Mouse (Mus musculus) cortical plate, adult 2 months (tissue): ENCODE results near the gene Mgp. TPM values are rescaled to one million over a fixed set of nuclear protein-coding genes. Genes with fewer than 3 reads are reported as not detected.
A peak's percentile ranks its signal among the peaks of the same experiment; 100 is the strongest.

ENCODE experiments used
- H3K27ac ChIP-seq: fragments of 200-500 bp; 2 replicates; pipeline ENCODE4 v1.5.1; 2012; ENCODE audit warnings: low read length, control low read depth, inconsistent platforms; ENCODE audit not compliant: insufficient read depth
- H3K4me1 ChIP-seq: fragments of 200-500 bp; 2 replicates; pipeline ENCODE4 v1.6.1; 2011; ENCODE audit warnings: low read length; ENCODE audit not compliant: control insufficient read depth, insufficient read depth
- H3K4me3 ChIP-seq: fragments of 200-500 bp; 2 replicates; pipeline ENCODE4 v1.5.1; 2011; ENCODE audit warnings: mild to moderate bottlenecking, low read length, control low read depth; ENCODE audit not compliant: insufficient read depth
- CTCF ChIP-seq: fragments of 200-500 bp; IDR thresholded peaks from 2 replicates; pipeline ENCODE4 v1.5.1; 2011; ENCODE audit warnings: mild to moderate bottlenecking, control low read depth, low read length; ENCODE audit not compliant: insufficient read depth; ENCODE audit errors: extremely low read depth
- POLR2A ChIP-seq: fragments of 200-500 bp; IDR thresholded peaks from 2 replicates; pipeline ENCODE4 v1.6.1; 2011; ENCODE audit warnings: mild to moderate bottlenecking, low read length, control low read depth; ENCODE audit not compliant: insufficient read depth; ENCODE audit errors: extremely low read depth
- polyA plus RNA-seq: library from polyadenylated mRNA; depleted of rRNA; stranded (reverse); fragments of >200 nt; gene quantifications from 2 replicates; pipeline ENCODE4 v1.2.3, GENCODE M21; 2012

Gene Mgp
- polyA plus RNA-seq, 1 experiment: 207 TPM

DNA sequence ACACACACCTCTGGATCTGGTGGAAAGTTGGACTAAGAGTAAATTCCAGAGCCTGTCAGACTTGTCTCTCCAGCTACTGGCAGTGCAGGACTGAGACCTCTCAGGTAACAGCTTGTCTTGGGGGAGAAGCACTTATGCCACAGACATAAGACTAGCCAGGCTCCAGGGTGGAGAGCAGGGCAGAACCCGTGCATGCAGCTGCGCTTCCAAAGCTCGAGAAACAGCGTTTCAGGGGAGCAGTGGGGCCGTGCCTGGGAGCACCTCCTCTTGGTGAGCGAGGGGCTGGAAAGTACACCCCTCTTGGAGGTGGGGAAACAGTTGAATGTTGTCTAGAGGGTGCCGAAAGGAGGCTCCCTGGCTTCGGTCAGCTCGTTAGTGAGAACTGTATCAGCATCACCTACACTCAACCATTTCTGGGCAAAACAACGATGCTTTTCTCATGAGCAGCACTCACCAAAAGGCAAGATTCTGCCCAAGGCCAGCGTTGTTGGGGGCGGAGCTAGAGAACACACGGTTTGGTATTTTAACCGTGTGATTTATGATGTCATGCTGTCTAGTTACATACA is 19.5 kb downstream of the Mgp start:
- Histone ChIP-seq H3K4me1 (peaks cover under 1% of the 10 kb centered on the region; the same call in 1 of the 2 replicates), H3K4me3 (no peak overlapping the region), H3K27ac (no peak overlapping the region)
- TF ChIP-seq CTCF (no peak), POLR2A (no peak)

DNA sequence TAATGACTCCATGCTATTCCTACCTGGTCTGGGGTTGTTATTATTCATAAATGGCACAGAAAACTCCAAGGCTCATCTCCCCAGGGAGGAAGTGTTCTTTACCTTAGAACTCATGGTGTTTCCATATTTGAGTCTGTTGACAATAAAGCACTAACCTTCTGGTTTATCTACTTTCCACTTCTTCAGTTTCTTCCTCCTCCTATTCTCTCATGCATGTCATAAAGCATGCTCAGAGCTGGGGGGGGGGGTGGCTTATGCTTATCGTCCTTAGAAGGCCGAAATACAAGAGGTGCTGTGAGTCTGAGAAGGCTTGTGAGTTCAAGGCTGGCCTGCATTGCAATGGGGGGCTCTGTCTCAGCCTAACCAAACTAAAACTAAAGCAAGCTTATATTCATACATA is 20.4 kb downstream of the Mgp start:
- no peak overlapping the region for H3K4me3 ChIP-seq
- TF ChIP-seq CTCF: no peak
- no peak for TF ChIP-seq POLR2A

GRCm38 (mm10) chr6:136854361-136854781 is 21.3 kb downstream of the Mgp start:
- H3K4me3 ChIP-seq: no peak overlapping the region
- TF ChIP-seq POLR2A (no peak), CTCF (no peak)
- no peaks in the 10 kb centered on the region for H3K4me1 ChIP-seq
- H3K27ac ChIP-seq: no peak overlapping the region

More for the DNA sequence above, 20.4 kb downstream of the Mgp start:
- no peak overlapping the region for H3K27ac ChIP-seq
- no peaks in the 10 kb centered on the region for H3K4me1 ChIP-seq

DNA sequence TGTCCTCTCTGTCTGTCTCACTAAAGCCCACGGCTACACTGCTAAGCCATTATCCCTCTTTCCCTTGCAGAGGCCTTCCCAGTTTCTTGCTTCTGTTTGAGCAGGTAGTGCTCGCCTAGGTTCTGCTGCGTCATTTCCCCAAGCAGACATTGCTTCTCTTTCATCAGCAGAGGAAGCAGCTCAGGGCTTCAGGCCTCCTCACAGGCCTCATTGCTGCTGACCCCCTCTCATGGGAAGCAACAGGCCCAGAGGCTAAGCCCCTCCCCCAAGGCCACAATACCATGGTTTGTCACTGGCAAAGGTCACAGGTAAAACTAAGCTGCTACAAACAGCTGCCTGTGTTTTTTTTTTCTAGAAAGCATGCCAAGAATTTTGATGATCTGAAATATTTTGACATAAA is 22.9 kb downstream of the Mgp start:
- H3K27ac ChIP-seq: no peak overlapping the region
- no peak for TF ChIP-seq POLR2A
- TF ChIP-seq CTCF: no peak
- H3K4me3 ChIP-seq: no peak overlapping the region
- no peaks in the 10 kb centered on the region for H3K4me1 ChIP-seq

DNA sequence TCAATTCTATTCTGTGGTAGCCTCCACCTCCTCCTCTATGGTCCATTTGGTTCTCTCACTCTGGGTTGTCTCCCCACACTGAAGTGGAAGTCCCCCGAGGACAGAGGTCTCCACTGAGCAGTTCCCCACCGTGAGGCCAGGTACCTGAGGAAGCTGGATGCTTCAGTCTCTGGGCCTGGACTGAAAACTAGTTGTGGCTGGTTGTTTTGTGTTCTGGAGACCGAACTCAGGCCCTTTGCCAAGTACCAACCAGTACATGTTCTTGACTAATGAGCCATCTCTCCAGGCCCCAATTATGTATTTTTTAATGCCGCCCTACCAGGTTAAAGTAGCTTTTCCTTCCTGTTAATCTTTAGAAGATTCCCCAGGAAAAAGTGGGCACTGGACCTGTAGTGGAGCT is 23.3 kb downstream of the Mgp start:
- H3K4me3 ChIP-seq: no peak overlapping the region
- TF ChIP-seq POLR2A (no peak), CTCF (no peak)
- H3K4me1 ChIP-seq: no peaks in the 10 kb centered on the region
- H3K27ac ChIP-seq: no peak overlapping the region

DNA sequence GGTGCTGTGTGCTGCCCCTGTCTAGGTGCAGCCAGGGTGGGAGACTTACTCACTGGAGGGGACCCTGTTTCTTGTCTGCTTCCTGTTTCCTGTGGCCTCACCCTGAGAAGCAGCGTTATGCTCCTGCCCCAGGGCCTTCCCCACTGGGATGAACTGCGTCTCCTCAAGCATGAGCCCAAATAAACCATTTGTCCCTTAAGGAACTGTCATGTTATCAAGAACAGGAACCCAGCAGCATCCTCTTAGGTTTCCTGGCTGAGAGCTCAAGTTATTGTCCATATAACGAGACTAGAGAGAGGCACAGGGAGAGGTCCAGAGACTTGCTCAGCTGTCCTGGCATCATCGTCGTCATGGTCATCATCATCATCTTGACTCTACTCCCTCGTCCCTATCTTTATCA is 25.4 kb downstream of the Mgp start:
- TF ChIP-seq POLR2A: no peak
- no peak for TF ChIP-seq CTCF
- H3K4me1 ChIP-seq: no peaks in the 10 kb centered on the region

DNA sequence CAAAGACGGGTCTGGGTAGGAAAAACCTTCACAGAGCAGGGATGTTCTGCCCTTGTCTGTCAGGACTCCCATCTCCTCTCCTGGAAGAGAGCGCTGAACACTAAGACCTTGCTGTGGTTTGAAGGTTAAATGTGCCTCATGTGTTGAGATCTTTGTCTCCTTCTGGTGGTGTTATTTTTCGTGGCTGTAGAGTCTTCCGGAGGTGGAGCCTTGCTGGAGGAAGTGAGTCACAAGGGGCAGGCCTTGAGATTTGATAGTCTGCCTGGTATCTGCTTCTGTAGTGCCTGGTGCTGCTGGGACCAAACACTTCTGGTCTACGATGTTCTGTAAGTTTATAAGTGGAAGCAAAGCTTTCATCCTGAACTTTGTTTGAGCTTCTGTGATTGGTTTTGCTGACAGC is 26.7 kb downstream of the Mgp start:
- TF ChIP-seq CTCF (no peak), POLR2A (no peak)
- no peak overlapping the region for H3K27ac ChIP-seq
- no peaks in the 10 kb centered on the region for H3K4me1 ChIP-seq
- no peak overlapping the region for H3K4me3 ChIP-seq

More for the DNA sequence above, 25.4 kb downstream of the Mgp start:
- H3K4me3 ChIP-seq: no peak overlapping the region
- no peak overlapping the region for H3K27ac ChIP-seq

- no peak overlapping the region for H3K4me3 ChIP-seq
- TF ChIP-seq POLR2A (no peak), CTCF (no peak)
- no peaks in the 10 kb centered on the region for H3K4me1 ChIP-seq
- H3K27ac ChIP-seq: no peak overlapping the region
Observed at GRCm38 (mm10) chr6:136848399-136848798, 27.2 kb downstream of the Mgp start.

- TF ChIP-seq CTCF (peak; percentile 44), POLR2A (no peak)
- H3K4me1 ChIP-seq: no peaks in the 10 kb centered on the region
- no peak overlapping the region for H3K27ac ChIP-seq
- no peak overlapping the region for H3K4me3 ChIP-seq
Observed at GRCm38 (mm10) chr6:136847790-136848189, 27.8 kb downstream of the Mgp start.

- H3K27ac ChIP-seq: no peak overlapping the region
- H3K4me1 ChIP-seq: no peaks in the 10 kb centered on the region
- TF ChIP-seq CTCF (no peak), POLR2A (no peak)
- H3K4me3 ChIP-seq: no peak overlapping the region
Observed at GRCm38 (mm10) chr6:136847267-136847666, 28.4 kb downstream of the Mgp start.
